Comparison of ENCODE assay signal across 9 mouse cellular contexts in the genomic region with DNA sequence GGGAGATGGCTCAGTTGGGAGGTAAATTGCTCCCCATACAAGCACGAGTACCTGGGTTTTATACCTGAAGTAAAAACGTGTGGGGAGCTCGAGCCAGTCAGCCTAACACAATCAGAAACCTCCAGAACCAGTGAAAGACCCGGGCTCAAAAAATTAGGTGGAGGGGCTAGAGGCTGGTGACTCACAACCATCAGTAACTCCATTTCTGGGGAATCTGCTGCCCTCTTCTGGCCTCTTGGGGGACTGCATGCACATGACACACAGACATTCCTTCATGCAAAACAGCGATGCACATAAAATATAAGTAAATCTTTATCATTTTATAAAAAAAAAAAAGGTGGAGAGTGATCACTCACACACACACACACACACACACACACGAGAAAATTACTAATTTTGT. TPM values are rescaled to one million over a fixed set of nuclear protein-coding genes. Genes with fewer than 3 reads are reported as not detected.
A peak's percentile ranks its signal among the peaks of the same experiment; 100 is the strongest.
DNase-seq lines count a peak whose midpoint lies in the region; ATAC-seq and TF ChIP-seq lines count a peak whose summit lies in the region.
"Had no signal": no experiment of that assay in that cellular context is flagged by ENCODE, and none has a peak within 500 bp of the region (broad histone marks: within the 10 kb centered on the region; RNA-seq: fewer than 3 reads in every experiment).

No protein-coding gene starts in this region.

- no peak for ATAC-seq in cerebellum, adult (ENCODE audit: insufficient number of reproducible peaks, low FRiP score, low TSS enrichment)
- ATAC-seq in erythroid progenitor cell, adult 5-6 weeks (replicated peaks; ENCODE audit: low FRiP score, poor library complexity, severe bottlenecking): peak; percentile 45
- ATAC-seq in midbrain, postnatal 0 days (ENCODE audit: low FRiP score): no peak

- H3K9ac ChIP-seq in midbrain, postnatal 0 days (replicated peaks; ENCODE audit: low read length, poor library complexity, severe bottlenecking): no peak overlapping the region

- no peak overlapping the region for H3K27ac ChIP-seq in midbrain, postnatal 0 days (ENCODE audit: low read depth, low read length)

- H3K27me3 ChIP-seq in midbrain, postnatal 0 days (ENCODE audit: insufficient read depth, low read length): no peaks in the 10 kb centered on the region

- intact Hi-C loops in left cerebral cortex, postnatal 10 days (cut with DNase I): no loop called here

- no peaks in the 10 kb centered on the region for H3K4me1 ChIP-seq in midbrain, postnatal 0 days (ENCODE audit: insufficient read depth, low read length)

- H3K9me3 ChIP-seq in midbrain, postnatal 0 days (ENCODE audit: low read length): no peaks in the 10 kb centered on the region

- DNase-seq in cerebellum, postnatal 10 days: peak; percentile 68 to 80
- DNase-seq in left cerebral cortex, postnatal 10 days (ENCODE audit: extremely low spot score in 1 of 2, low spot score in 2 of 2): peak; percentile 29 to 52
- DNase-seq in left cerebral cortex, adult 8-10 months (ENCODE audit: low spot score in 2 of 2): no peak
- peak; percentile 17 for DNase-seq in MEL-GATA-1-ER (ENCODE audit: extremely low read depth, low read depth)
- DNase-seq in midbrain, postnatal 0 days (ENCODE audit: low spot score): peak; percentile 37
- no peak for DNase-seq in ovary, adult 18-20 months (ENCODE audit: low spot score)

- no peak overlapping the region for H3K4me3 ChIP-seq in midbrain, postnatal 0 days (ENCODE audit: low read depth, low read length)

- H3K4me2 ChIP-seq in midbrain, postnatal 0 days (ENCODE audit: low read depth, low read length, poor library complexity, severe bottlenecking): no peak overlapping the region

- peak; percentile 79 for TF ChIP-seq CTCF in midbrain, postnatal 0 days (IDR thresholded peaks at IDR 0.05)

- H3K36me3 ChIP-seq in midbrain, postnatal 0 days (ENCODE audit: insufficient read depth, low read length): 0 out of 2 replicates have a peak, but pooled peaks cover 4% of the 10 kb centered on the region

- 65% methylated on average over 6 of the region's 6 CpGs for WGBS in midbrain, postnatal 0 days

RNA-seq across cellular contexts. Expression of a gene that starts 4.2 kb away (rescaled TPM):
- 10 to 100 TPM; 20.7 to 24.1 TPM for total RNA-seq in left cerebral cortex, postnatal 10 days (2021)
- 10 to 100 TPM; 23.1 to 25.8 (median 24.3) TPM for total RNA-seq in left cerebral cortex, adult 8-10 months (2022)
- total RNA-seq in erythroid progenitor cell, adult 5-6 weeks (2015; ENCODE audit: low replicate concordance): 1.1 TPM in 1 of 2 replicates, not detected in the other
- 0.13 and 1.1 TPM in 2 replicates for total RNA-seq in erythroid progenitor cell, adult 5-6 weeks (2017; ENCODE audit: low replicate concordance)
- 6.1 and 6.7 TPM in 2 replicates for total RNA-seq in midbrain, postnatal 0 days (2014; rRNA removed)
- 4.6 and 5.0 TPM in 2 replicates for polyA plus RNA-seq in midbrain, postnatal 0 days (2015; fragmentation: Nextera tagmentation; extraction: Ambion mirVana)

RNA-seq across cellular contexts. Expression of a gene that starts 32.4 kb away (rescaled TPM):
- under 1 TPM; 0.36 to 0.51 TPM for total RNA-seq in left cerebral cortex, postnatal 10 days (2021)
- under 1 TPM in 3 of 4 experiments, not detected in 1; 0.39 to 0.84 (median 0.71) TPM for total RNA-seq in left cerebral cortex, adult 8-10 months (2022)
- not detected in 2 replicates for total RNA-seq in erythroid progenitor cell, adult 5-6 weeks (2015; ENCODE audit: low replicate concordance)
- not detected in 2 replicates for total RNA-seq in erythroid progenitor cell, adult 5-6 weeks (2017; ENCODE audit: low replicate concordance)
- 0.33 and 0.77 TPM in 2 replicates for total RNA-seq in midbrain, postnatal 0 days (2014; rRNA removed)
- 0.38 and 0.63 TPM in 2 replicates for polyA plus RNA-seq in midbrain, postnatal 0 days (2015; fragmentation: Nextera tagmentation; extraction: Ambion mirVana)
- total RNA-seq: heart, adult 18-20 months had no signal

RNA-seq across cellular contexts. Expression of a gene that starts 46.9 kb away (rescaled TPM):
- total RNA-seq in left cerebral cortex, postnatal 10 days (2021): 100 to 1,000 TPM; 104 to 130 TPM
- 10 to 100 TPM; 63.0 to 86.8 (median 73.0) TPM for total RNA-seq in left cerebral cortex, adult 8-10 months (2022)
- 11.5 and 26.0 TPM in 2 replicates for total RNA-seq in erythroid progenitor cell, adult 5-6 weeks (2015; ENCODE audit: low replicate concordance)
- 5.0 and 5.2 TPM in 2 replicates for total RNA-seq in erythroid progenitor cell, adult 5-6 weeks (2017; ENCODE audit: low replicate concordance)
- 13.9 and 14.5 TPM in 2 replicates for total RNA-seq in midbrain, postnatal 0 days (2014; rRNA removed)
- polyA plus RNA-seq in midbrain, postnatal 0 days (2015; fragmentation: Nextera tagmentation; extraction: Ambion mirVana): 95.6 and 106 TPM in 2 replicates

Comparison
In these comparisons a context has a peak if more than half of its experiments do, and no peak if none do; other contexts are left out.
1. DNase-seq: peak in cerebellum, postnatal 10 days (2 of 2), left cerebral cortex, postnatal 10 days (2 of 2), MEL-GATA-1-ER (single experiment) and midbrain, postnatal 0 days (single experiment); none in left cerebral cortex, adult 8-10 months (0 of 2) and ovary, adult 18-20 months (single experiment).